Mouse (Mus musculus): ENCODE results near the gene Hoxc4. TPM values are rescaled to one million over a fixed set of nuclear protein-coding genes. Genes with fewer than 3 reads are reported as not detected.

Gene Hoxc4
- polyA plus RNA-seq, 1 experiment from 2014 or later: 5.9 TPM

DNA sequence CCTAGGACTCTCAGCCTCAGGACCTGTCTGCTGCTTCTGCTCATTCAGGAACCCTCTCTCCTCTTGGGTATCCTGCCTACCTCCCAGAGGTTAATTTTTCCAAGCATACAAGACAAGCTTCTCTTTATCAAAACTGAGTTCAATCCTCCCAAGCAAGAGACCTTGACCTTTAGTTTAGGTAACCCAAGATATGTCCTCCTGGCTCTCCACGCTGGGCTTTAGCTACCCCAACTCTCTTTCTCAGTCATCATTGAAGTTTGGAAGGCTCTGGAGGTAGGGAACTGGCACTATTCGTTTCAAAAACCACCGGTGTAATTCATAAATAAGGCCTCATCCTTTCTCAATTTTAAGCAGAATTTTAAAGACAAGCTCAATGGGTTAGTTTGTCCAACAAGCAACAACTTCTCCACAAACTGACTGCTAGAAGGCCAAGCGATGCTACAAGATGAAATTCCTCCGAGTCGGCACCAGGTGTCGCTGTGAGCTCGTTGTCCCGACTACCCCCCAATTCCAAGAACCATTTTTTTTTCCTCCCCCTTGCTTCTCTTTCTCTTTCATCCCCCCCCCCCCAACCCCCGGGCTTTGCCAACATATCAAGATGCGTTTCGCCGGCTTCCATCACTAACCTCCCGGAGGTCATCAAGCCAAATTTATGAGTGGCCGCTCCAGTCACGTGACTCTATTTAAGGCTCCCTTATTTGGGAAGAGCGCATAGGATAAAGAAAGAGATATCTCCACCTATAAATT lies 5.3 kb upstream of the Hoxc4 start:
- H3K4me1 ChIP-seq (replicated peaks; ENCODE audit: insufficient read depth, low read length): peaks cover 41% of the 10 kb centered on the region
- peak overlapping the region; percentile 24 for H3K4me3 ChIP-seq (replicated peaks; ENCODE audit: low read depth, low read length)
- 7% methylated on average over 17 of the region's 17 CpGs for WGBS
- ATAC-seq (replicated peaks; ENCODE audit: low FRiP score, low read depth) (no peak), DNase-seq (ENCODE audit: low spot score) (peak; percentile 94)
- peak overlapping the region; percentile 61 for H3K4me2 ChIP-seq (ENCODE audit: low read length)
- peaks cover 5% of the 10 kb centered on the region; the same call in 1 of the 2 replicates for H3K27me3 ChIP-seq (ENCODE audit: insufficient read depth, low read length)
- peak; percentile 85 for TF ChIP-seq CTCF (IDR thresholded peaks at IDR 0.05; ENCODE audit: low read depth)
- peak overlapping the region; percentile 78; the same call in 1 of the 2 replicates for H3K27ac ChIP-seq
- 0 out of 2 replicates have a peak overlapping the region, but pooled peaks have one; percentile 10 for H3K9ac ChIP-seq (ENCODE audit: low read depth, low read length)
- H3K9me3 ChIP-seq (replicated peaks; ENCODE audit: low read length): no peaks in the 10 kb centered on the region
- 0 out of 2 replicates have a peak, but pooled peaks cover 2% of the 10 kb centered on the region for H3K36me3 ChIP-seq (ENCODE audit: insufficient read depth, low read length)

DNA sequence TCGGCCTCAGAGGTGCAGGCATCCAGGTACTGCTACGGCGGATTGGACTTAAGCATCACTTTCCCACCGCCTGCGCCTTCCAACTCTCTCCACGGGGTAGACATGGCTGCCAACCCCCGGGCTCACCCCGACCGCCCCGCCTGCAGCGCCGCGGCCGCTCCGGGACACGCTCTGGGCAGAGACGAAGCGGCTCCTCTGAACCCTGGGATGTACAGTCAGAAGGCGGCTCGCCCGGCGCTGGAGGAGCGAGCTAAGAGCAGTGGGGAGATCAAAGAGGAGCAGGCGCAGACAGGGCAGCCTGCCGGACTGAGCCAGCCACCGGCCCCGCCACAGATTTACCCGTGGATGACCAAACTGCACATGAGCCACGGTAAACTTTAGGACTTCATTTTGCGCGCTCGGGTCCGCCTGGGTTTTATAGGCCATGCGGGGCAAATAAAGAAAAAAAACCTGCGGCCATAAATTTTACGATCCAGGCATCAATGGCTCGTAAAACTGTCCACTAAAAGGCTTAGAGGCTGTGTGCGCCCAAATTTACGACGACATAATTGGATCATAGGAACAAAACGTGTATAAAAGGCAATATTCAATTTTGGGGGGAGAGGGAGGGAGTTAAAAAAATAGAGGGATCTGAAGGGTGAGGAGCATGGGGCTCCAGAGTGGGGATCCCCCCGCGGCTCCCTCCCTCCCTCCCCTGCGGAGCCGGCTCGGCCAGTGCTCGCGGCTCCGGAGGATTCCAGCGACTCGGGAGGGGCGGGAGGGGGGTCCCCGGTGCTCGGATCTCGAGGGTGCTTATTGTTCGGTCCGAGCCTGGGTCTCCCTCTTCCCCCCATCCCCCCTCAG lies 4.3 kb upstream of the Hoxc4 start:
- WGBS: under 1% methylated on average over 57 of the region's 57 CpGs
- TF ChIP-seq CTCF (IDR thresholded peaks at IDR 0.05; ENCODE audit: low read depth): no peak
- Histone ChIP-seq H3K4me3 (replicated peaks; ENCODE audit: low read depth, low read length) (peak overlapping the region; percentile 24), H3K4me1 (replicated peaks; ENCODE audit: insufficient read depth, low read length) (peaks cover 41% of the 10 kb centered on the region), H3K4me2 (ENCODE audit: low read length) (peak overlapping the region; percentile 61), H3K9me3 (replicated peaks; ENCODE audit: low read length) (no peaks in the 10 kb centered on the region), H3K27ac (peak overlapping the region; percentile 78), H3K27me3 (ENCODE audit: insufficient read depth, low read length) (peaks cover 5% of the 10 kb centered on the region; the same call in 1 of the 2 replicates), H3K9ac (ENCODE audit: low read depth, low read length) (peak overlapping the region; percentile 49), H3K36me3 (ENCODE audit: insufficient read depth, low read length) (0 out of 2 replicates have a peak, but pooled peaks cover 2% of the 10 kb centered on the region)
- peak; percentile 66 for ATAC-seq (replicated peaks; ENCODE audit: low FRiP score, low read depth)
- peak; percentile 91 for DNase-seq (ENCODE audit: low spot score)

DNA sequence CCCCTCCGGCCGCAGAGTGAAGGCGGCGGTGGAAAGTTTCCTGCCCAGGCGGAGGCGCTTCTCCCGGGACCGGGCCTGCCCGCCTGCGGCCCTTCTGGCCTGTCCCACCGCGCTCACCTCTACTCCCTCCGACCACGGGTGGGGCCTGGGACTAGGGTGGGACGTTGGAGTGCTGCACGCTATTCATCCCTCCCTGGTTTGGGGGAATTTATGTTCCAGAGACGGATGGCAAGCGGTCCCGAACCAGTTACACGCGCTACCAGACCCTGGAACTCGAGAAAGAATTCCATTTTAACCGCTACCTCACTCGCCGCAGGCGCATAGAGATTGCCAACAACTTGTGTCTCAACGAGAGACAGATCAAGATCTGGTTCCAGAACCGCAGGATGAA lies 3.7 kb upstream of the Hoxc4 start:
- H3K9ac ChIP-seq (ENCODE audit: low read depth, low read length): peak overlapping the region; percentile 49
- H3K9me3 ChIP-seq (replicated peaks; ENCODE audit: low read length): no peaks in the 10 kb centered on the region
- TF ChIP-seq CTCF (IDR thresholded peaks at IDR 0.05; ENCODE audit: low read depth): no peak
- H3K4me2 ChIP-seq (ENCODE audit: low read length): peak overlapping the region; percentile 61
- 0 out of 2 replicates have a peak, but pooled peaks cover 2% of the 10 kb centered on the region for H3K36me3 ChIP-seq (ENCODE audit: insufficient read depth, low read length)
- H3K27me3 ChIP-seq (ENCODE audit: insufficient read depth, low read length): peaks cover 10% of the 10 kb centered on the region; the same call in 1 of the 2 replicates
- peak overlapping the region; percentile 24 for H3K4me3 ChIP-seq (replicated peaks; ENCODE audit: low read depth, low read length)
- H3K4me1 ChIP-seq (replicated peaks; ENCODE audit: insufficient read depth, low read length): peaks cover 41% of the 10 kb centered on the region
- ATAC-seq (replicated peaks; ENCODE audit: low FRiP score, low read depth): peak; percentile 48
- WGBS: 9% methylated on average over 28 of the region's 28 CpGs
- DNase-seq (ENCODE audit: low spot score): no peak
- H3K27ac ChIP-seq: peak overlapping the region; percentile 78; the same call in 1 of the 2 replicates

DNA sequence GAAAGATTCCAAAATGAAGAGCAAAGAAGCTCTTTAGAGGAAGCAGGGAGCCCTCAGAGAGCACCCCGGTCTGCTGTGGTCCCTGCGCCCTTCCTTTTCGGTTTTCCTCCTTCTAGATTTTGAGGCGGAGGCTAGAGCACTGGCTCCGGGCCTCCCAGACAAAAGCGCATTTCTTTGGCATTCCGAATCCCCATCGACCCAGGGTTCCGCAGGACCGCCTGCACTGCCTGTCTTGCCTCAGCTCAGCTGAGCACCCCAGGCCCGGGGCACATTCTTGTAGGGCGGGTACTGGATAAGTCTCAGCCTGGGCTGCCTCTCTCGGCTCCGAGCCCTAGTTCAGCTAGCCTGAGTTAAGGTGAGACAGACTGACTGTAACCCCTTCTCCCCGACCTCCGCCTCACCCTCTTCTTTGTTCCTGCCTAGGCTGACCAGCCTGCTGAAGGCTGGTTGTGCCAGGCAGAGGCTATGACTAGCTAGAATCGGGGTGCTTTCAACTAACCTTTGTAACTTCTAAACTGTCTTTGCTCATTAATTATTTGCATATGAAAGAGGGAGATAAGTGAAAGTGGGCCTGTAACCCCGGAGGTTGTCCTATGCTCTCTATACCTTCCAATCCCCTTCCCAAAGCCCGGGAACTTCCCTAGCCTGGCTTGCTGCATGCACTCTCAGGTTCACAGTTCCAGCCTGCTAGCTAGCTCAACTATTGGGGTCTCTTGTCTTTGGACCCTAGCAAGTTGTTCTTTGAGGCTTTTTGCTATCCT lies 3.1 kb upstream of the Hoxc4 start:
- Histone ChIP-seq H3K4me3 (replicated peaks; ENCODE audit: low read depth, low read length) (no peak overlapping the region), H3K27ac (peak overlapping the region; percentile 78; the same call in 1 of the 2 replicates), H3K9ac (ENCODE audit: low read depth, low read length) (peak overlapping the region; percentile 49; the same call in 1 of the 2 replicates), H3K36me3 (ENCODE audit: insufficient read depth, low read length) (0 out of 2 replicates have a peak, but pooled peaks cover 2% of the 10 kb centered on the region), H3K27me3 (ENCODE audit: insufficient read depth, low read length) (peaks cover 12% of the 10 kb centered on the region; the same call in 1 of the 2 replicates), H3K4me2 (ENCODE audit: low read length) (peak overlapping the region; percentile 61), H3K9me3 (replicated peaks; ENCODE audit: low read length) (no peaks in the 10 kb centered on the region), H3K4me1 (replicated peaks; ENCODE audit: insufficient read depth, low read length) (peaks cover 36% of the 10 kb centered on the region)
- no peak for DNase-seq (ENCODE audit: low spot score)
- ATAC-seq (replicated peaks; ENCODE audit: low FRiP score, low read depth): no peak
- 32% methylated on average over 19 of the region's 19 CpGs for WGBS
- TF ChIP-seq CTCF (IDR thresholded peaks at IDR 0.05; ENCODE audit: low read depth): no peak

DNA sequence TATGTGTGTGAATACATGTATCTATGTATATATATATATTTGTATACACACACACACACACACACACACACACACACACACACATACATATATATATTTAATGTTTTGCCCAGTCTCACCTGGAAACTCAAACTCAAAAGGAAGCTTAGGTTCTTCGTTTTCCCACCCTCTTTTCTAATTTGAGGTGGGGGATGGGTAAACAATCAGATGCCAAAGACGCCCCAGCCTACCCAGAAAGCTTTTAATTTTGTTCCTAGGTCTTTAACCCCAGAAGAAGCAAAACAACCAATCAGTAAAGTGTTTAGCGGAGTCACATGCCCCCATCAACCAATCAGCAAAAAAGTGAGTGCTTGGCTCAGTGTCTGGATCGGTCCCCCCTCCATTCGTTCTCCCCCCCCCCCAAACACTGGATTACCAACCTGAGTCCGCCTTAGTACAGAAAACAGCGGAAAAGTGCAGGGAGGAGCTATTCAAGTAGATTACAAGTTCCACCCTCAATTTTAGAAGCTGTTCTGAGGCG lies 2.2 kb downstream of the Hoxc4 start:
- no peak for TF ChIP-seq CTCF (IDR thresholded peaks at IDR 0.05; ENCODE audit: low read depth)
- peaks cover 19% of the 10 kb centered on the region for H3K4me1 ChIP-seq (replicated peaks; ENCODE audit: insufficient read depth, low read length)
- 0 out of 2 replicates have a peak, but pooled peaks cover 16% of the 10 kb centered on the region for H3K27me3 ChIP-seq (ENCODE audit: insufficient read depth, low read length)

More for the DNA sequence above, 2.2 kb downstream of the Hoxc4 start:
- Histone ChIP-seq H3K9ac (ENCODE audit: low read depth, low read length) (no peak overlapping the region), H3K9me3 (replicated peaks; ENCODE audit: low read length) (no peaks in the 10 kb centered on the region), H3K27ac (no peak overlapping the region), H3K4me2 (ENCODE audit: low read length) (0 out of 2 replicates have a peak overlapping the region, but pooled peaks have one; percentile 10), H3K36me3 (ENCODE audit: insufficient read depth, low read length) (no peaks in the 10 kb centered on the region), H3K4me3 (replicated peaks; ENCODE audit: low read depth, low read length) (no peak overlapping the region)
- DNase-seq (ENCODE audit: low spot score) (no peak), ATAC-seq (replicated peaks; ENCODE audit: low FRiP score, low read depth) (no peak)
- 30% methylated on average over 8 of the region's 8 CpGs for WGBS
